Comparison of ENCODE assay signal across 14 mouse cellular contexts in the genomic region with DNA sequence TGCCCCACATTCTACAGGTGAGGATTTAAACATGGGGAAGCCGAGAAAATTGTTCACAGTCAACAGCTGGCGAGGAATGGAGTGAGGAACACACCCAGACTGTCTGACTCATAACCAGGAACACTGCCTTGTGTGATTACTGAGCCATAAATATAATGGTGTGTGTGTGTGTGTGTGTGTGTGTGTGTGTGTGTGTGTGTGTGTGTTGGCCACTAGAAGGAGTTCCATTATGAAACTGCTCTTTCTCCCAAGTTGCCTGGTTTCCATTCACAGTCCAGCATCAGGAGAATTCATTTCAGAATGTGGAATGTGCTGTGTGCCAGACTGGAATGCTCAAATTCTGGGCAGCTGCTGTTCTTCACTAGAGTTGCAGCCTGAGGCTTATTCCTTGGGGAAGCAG.
DNase-seq lines count a peak whose midpoint lies in the region; ATAC-seq lines count a peak whose summit lies in the region.
"Had no signal": no experiment of that assay in that cellular context is flagged by ENCODE, and none has a peak within 500 bp of the region (broad histone marks: within the 10 kb centered on the region; RNA-seq: fewer than 3 reads in every experiment).

No protein-coding gene starts in this region.

- H3K9me3 ChIP-seq in hindbrain, embryonic 14.5 days (ENCODE audit: control insufficient read depth, low read length): no peaks in the 10 kb centered on the region
- H3K9me3 ChIP-seq: embryonic facial prominence, embryonic 13.5 days; stomach, embryonic 15.5 days had no signal

- intact Hi-C loops in gastrocnemius, postnatal 36 days (cut with DNase I): no loop called here

- no peaks in the 10 kb centered on the region for H3K36me3 ChIP-seq in hindbrain, embryonic 14.5 days (replicated peaks; ENCODE audit: control insufficient read depth, insufficient read depth)
- H3K36me3 ChIP-seq: embryonic facial prominence, embryonic 13.5 days; stomach, embryonic 15.5 days had no signal

- WGBS in hindbrain, embryonic 14.5 days: 88% methylated on average over 2 of the region's 2 CpGs

- no peak overlapping the region for H3K4me2 ChIP-seq in hindbrain, embryonic 14.5 days (replicated peaks)
- H3K4me2 ChIP-seq: embryonic facial prominence, embryonic 13.5 days; stomach, embryonic 15.5 days had no signal

- H3K4me3 ChIP-seq in hindbrain, embryonic 14.5 days (replicated peaks; ENCODE audit: low read length): no peak overlapping the region
- H3K4me3 ChIP-seq: embryonic facial prominence, embryonic 13.5 days; myocyte; stomach, embryonic 15.5 days had no signal

- no peaks in the 10 kb centered on the region for H3K27me3 ChIP-seq in hindbrain, embryonic 14.5 days (ENCODE audit: control insufficient read depth, insufficient read depth, low read length)
- H3K27me3 ChIP-seq: embryonic facial prominence, embryonic 13.5 days; stomach, embryonic 15.5 days had no signal

- H3K27ac ChIP-seq in hindbrain, embryonic 14.5 days: no peak overlapping the region
- H3K27ac ChIP-seq: embryonic facial prominence, embryonic 13.5 days; kidney, postnatal 0 days; macrophage; stomach, embryonic 15.5 days had no signal

- ATAC-seq in hindbrain, embryonic 14.5 days (ENCODE audit: low FRiP score): no peak
- ATAC-seq in activated CD4-positive, CD25-positive, alpha-beta regulatory T cell, adult 4 months: no peak

- DNase-seq in lung, postnatal 10 days: peak; percentile 9
- no peak for DNase-seq in lung, postnatal 25 days (ENCODE audit: low spot score)
- peak; percentile 13 to 64 for DNase-seq in frontal cortex, adult 2 months (ENCODE audit: extremely low spot score in 1 of 2, low spot score in 1 of 2)
- peak; percentile 16 to 34 for DNase-seq in gastrocnemius, postnatal 36 days
- peak; percentile 20 for DNase-seq in mesoderm, embryonic 11.5 days (ENCODE audit: low read depth, low spot score)
- DNase-seq in hindbrain, embryonic 14.5 days (ENCODE audit: low spot score): no peak
- no peak for DNase-seq in cerebellum, adult 8-10 months
- DNase-seq: cerebellum, adult 2 months had no signal

- no peak overlapping the region for H3K9ac ChIP-seq in hindbrain, embryonic 14.5 days
- H3K9ac ChIP-seq: embryonic facial prominence, embryonic 13.5 days; stomach, embryonic 15.5 days had no signal

- H3K4me1 ChIP-seq in hindbrain, embryonic 14.5 days (replicated peaks; ENCODE audit: control insufficient read depth, insufficient read depth, low read length): no peaks in the 10 kb centered on the region
- H3K4me1 ChIP-seq: embryonic facial prominence, embryonic 13.5 days; stomach, embryonic 15.5 days had no signal

Comparison
In these comparisons a context has a peak if more than half of its experiments do, and no peak if none do; other contexts are left out.
1. DNase-seq: peak in lung, postnatal 10 days (single experiment), frontal cortex, adult 2 months (2 of 2), gastrocnemius, postnatal 36 days (2 of 2) and mesoderm, embryonic 11.5 days (single experiment); none in lung, postnatal 25 days (single experiment), hindbrain, embryonic 14.5 days (single experiment) and cerebellum, adult 8-10 months (single experiment).